Mouse (Mus musculus) liver, adult 2 months (tissue): ENCODE measurements around the gene Ece2.

Experiments used
- CTCF ChIP-seq: fragments of 200-500 bp; IDR thresholded peaks from 2 replicates; pipeline ENCODE4 v1.5.1; 2011; ENCODE audit warnings: low read depth, low read length, control low read depth
- POLR2A ChIP-seq: fragments of 200-500 bp; IDR thresholded peaks from 2 replicates; pipeline ENCODE4 v1.6.1; 2011; ENCODE audit warnings: low read length, control low read depth; ENCODE audit not compliant: insufficient read depth; ENCODE audit errors: extremely low read depth

- TF ChIP-seq CTCF: no peak
- TF ChIP-seq POLR2A: no peak
Measured at GRCm38 (mm10) chr16:20695622-20696323, 66.1 kb downstream of the Ece2 start.
